Mouse (Mus musculus) megakaryocyte, embryonic 14.5 days (primary cell): ENCODE measurements at regions not wholly inside any gene's neighbourhood (a gene's known extent, or its start where the extent isn't known, plus 50 kb on each side); places are given as distances from the start of the nearest gene placed in this dataset.
A peak's percentile ranks its signal among the peaks of the same experiment; 100 is the strongest.

Source experiments
- H3K27me3 ChIP-seq: replicated peaks from 2 replicates; pipeline ENCODE3; 2012; ENCODE audit warnings: inconsistent platforms
- H3K36me3 ChIP-seq: replicated peaks from 2 replicates; pipeline ENCODE3; 2012; ENCODE audit warnings: low read length, inconsistent platforms, mixed read lengths
- H3K4me1 ChIP-seq: 2 replicates; pipeline ENCODE4 v1.6.1; 2012; ENCODE audit warnings: inconsistent platforms
- H3K4me3 ChIP-seq: replicated peaks from 2 replicates; pipeline ENCODE3; 2012; ENCODE audit warnings: moderate library complexity, mild to moderate bottlenecking, inconsistent platforms
- H3K9me3 ChIP-seq: 2 replicates; pipeline ENCODE4 v1.6.1; 2012; ENCODE audit warnings: inconsistent platforms
- FLI1 ChIP-seq: IDR thresholded peaks from 2 replicates; pipeline ENCODE4 v1.6.1; 2012; ENCODE audit warnings: low read length, inconsistent platforms, mixed read lengths
- GATA1 ChIP-seq: IDR thresholded peaks from 3 replicates; pipeline ENCODE4 v1.6.1; 2012; ENCODE audit warnings: mixed read lengths, low read length, inconsistent platforms, borderline replicate concordance

GRCm38 (mm10) chr8:29460119-29460518 is 2012.6 kb downstream of the Poteg start:
- Histone ChIP-seq H3K36me3 (no peaks in the 10 kb centered on the region), H3K4me3 (no peak overlapping the region), H3K27me3 (no peaks in the 10 kb centered on the region), H3K4me1 (no peaks in the 10 kb centered on the region), H3K9me3 (no peaks in the 10 kb centered on the region)
- no peak for TF ChIP-seq GATA1
- TF ChIP-seq FLI1 = no peak

- H3K27me3 ChIP-seq = no peaks in the 10 kb centered on the region
- TF ChIP-seq FLI1 (no peak), GATA1 (no peak)
- no peaks in the 10 kb centered on the region for H3K36me3 ChIP-seq
- no peaks in the 10 kb centered on the region for H3K9me3 ChIP-seq
- no peak overlapping the region for H3K4me3 ChIP-seq
- no peaks in the 10 kb centered on the region for H3K4me1 ChIP-seq
These were observed 2045.5 kb downstream of the Poteg start for GRCm38 (mm10) chr8:29492931-29493330.

- Histone ChIP-seq H3K36me3 (no peaks in the 10 kb centered on the region), H3K4me1 (no peaks in the 10 kb centered on the region), H3K27me3 (no peaks in the 10 kb centered on the region), H3K4me3 (no peak overlapping the region), H3K9me3 (no peaks in the 10 kb centered on the region)
- TF ChIP-seq FLI1 = no peak
- no peak for TF ChIP-seq GATA1
These were observed 2079.9 kb downstream of the Poteg start for GRCm38 (mm10) chr8:29527327-29527726.

- TF ChIP-seq GATA1 (no peak), FLI1 (no peak)
- Histone ChIP-seq H3K4me3 (no peak overlapping the region), H3K36me3 (no peaks in the 10 kb centered on the region), H3K9me3 (no peaks in the 10 kb centered on the region), H3K4me1 (no peaks in the 10 kb centered on the region), H3K27me3 (no peaks in the 10 kb centered on the region)
These were observed 2084.1 kb downstream of the Poteg start for GRCm38 (mm10) chr8:29531565-29531964.

GRCm38 (mm10) chr8:29538016-29538415 is 2090.5 kb downstream of the Poteg start:
- no peak for TF ChIP-seq FLI1
- no peak for TF ChIP-seq GATA1

GRCm38 (mm10) chr8:29539856-29540255 is 2092.4 kb downstream of the Poteg start:
- Histone ChIP-seq H3K36me3 (no peaks in the 10 kb centered on the region), H3K4me3 (peak overlapping the region; percentile 23), H3K9me3 (no peaks in the 10 kb centered on the region), H3K27me3 (no peaks in the 10 kb centered on the region), H3K4me1 (no peaks in the 10 kb centered on the region)
- no peak for TF ChIP-seq GATA1
- no peak for TF ChIP-seq FLI1

More at GRCm38 (mm10) chr8:29538016-29538415, 2090.5 kb downstream of the Poteg start:
- H3K4me3 ChIP-seq = no peak overlapping the region
- no peaks in the 10 kb centered on the region for H3K9me3 ChIP-seq
- H3K27me3 ChIP-seq = no peaks in the 10 kb centered on the region
- H3K4me1 ChIP-seq = no peaks in the 10 kb centered on the region
- H3K36me3 ChIP-seq = no peaks in the 10 kb centered on the region

- Histone ChIP-seq H3K27me3 (no peaks in the 10 kb centered on the region), H3K4me3 (no peak overlapping the region), H3K4me1 (no peaks in the 10 kb centered on the region), H3K9me3 (no peaks in the 10 kb centered on the region), H3K36me3 (no peaks in the 10 kb centered on the region)
- no peak for TF ChIP-seq FLI1
- TF ChIP-seq GATA1 = no peak
These were observed 2096.7 kb downstream of the Poteg start for GRCm38 (mm10) chr8:29544142-29544541.

GRCm38 (mm10) chr8:29585671-29586070 is 2138.2 kb downstream of the Poteg start:
- H3K36me3 ChIP-seq = no peaks in the 10 kb centered on the region
- TF ChIP-seq FLI1 = no peak
- no peak for TF ChIP-seq GATA1
- no peaks in the 10 kb centered on the region for H3K27me3 ChIP-seq
- H3K9me3 ChIP-seq = no peaks in the 10 kb centered on the region; the same call in 1 of the 2 replicates
- H3K4me1 ChIP-seq = no peaks in the 10 kb centered on the region
- H3K4me3 ChIP-seq = no peak overlapping the region

- Histone ChIP-seq H3K27me3 (no peaks in the 10 kb centered on the region), H3K4me1 (no peaks in the 10 kb centered on the region), H3K4me3 (no peak overlapping the region), H3K36me3 (no peaks in the 10 kb centered on the region), H3K9me3 (0 out of 2 replicates have a peak, but pooled peaks cover 4% of the 10 kb centered on the region)
- TF ChIP-seq GATA1 (no peak), FLI1 (no peak)
These were observed 2146.7 kb downstream of the Poteg start for GRCm38 (mm10) chr8:29594129-29594528.

GRCm38 (mm10) chr8:29614098-29614497 is 2166.6 kb downstream of the Poteg start:
- TF ChIP-seq FLI1 = no peak
- TF ChIP-seq GATA1 = no peak
- no peak overlapping the region for H3K4me3 ChIP-seq
- H3K27me3 ChIP-seq = no peaks in the 10 kb centered on the region
- H3K9me3 ChIP-seq = peaks cover 7% of the 10 kb centered on the region; the same call in 1 of the 2 replicates
- no peaks in the 10 kb centered on the region for H3K36me3 ChIP-seq
- H3K4me1 ChIP-seq = no peaks in the 10 kb centered on the region

- Histone ChIP-seq H3K9me3 (no peaks in the 10 kb centered on the region), H3K4me3 (no peak overlapping the region), H3K4me1 (no peaks in the 10 kb centered on the region), H3K36me3 (no peaks in the 10 kb centered on the region), H3K27me3 (no peaks in the 10 kb centered on the region)
- TF ChIP-seq FLI1 (no peak), GATA1 (no peak)
These were observed 2214.1 kb downstream of the Poteg start for GRCm38 (mm10) chr8:29661616-29662015.
